Mouse (Mus musculus): Measurements from ENCODE around the gene Rufy3. TPM values are rescaled to one million over a fixed set of nuclear protein-coding genes. Genes with fewer than 3 reads are reported as not detected.

The Rufy3 gene
- total and polyA plus RNA-seq, 3 experiments: 13.6 to 22.3 (median 17.4) TPM

DNA sequence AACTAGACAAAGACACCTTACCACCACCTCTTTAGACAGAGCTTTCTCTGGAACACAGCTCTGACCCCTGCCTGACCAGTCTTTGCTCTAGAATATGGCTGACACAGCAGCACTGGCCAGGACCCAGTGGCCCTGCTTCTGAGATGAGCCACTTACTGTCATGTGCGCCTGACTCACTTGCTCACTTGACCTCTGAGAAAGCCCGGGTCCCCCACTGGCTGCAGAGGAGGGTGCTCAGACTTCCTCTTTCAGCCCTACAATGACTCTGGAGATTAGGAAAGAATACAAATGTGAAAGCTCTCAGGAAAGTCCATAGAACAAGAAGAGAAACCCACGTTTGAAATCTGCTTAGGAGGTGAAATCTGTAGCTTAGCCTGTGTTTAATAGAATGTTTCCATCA is 66.0 kb downstream of the Rufy3 start (continued):
- TF ChIP-seq JUND (conservative IDR thresholded peaks at IDR 0.05; ENCODE audit: low read depth, low read length): peak; percentile 43; the same call in 1 of the 2 replicates
- peak; percentile 16; the same call in 1 of the 2 replicates for TF ChIP-seq USF2 (conservative IDR thresholded peaks at IDR 0.05; ENCODE audit: low read depth, low read length)
- TF ChIP-seq GABPA (IDR thresholded peaks at IDR 0.05; ENCODE audit: insufficient replicate concordance, low read depth, low read length): no peak
- TF ChIP-seq NRF1 (IDR thresholded peaks at IDR 0.05; ENCODE audit: low read depth, low read length): peak; percentile 47; the same call in 1 of the 2 replicates
- no peak for TF ChIP-seq ZKSCAN1 (IDR thresholded peaks at IDR 0.05; ENCODE audit: borderline replicate concordance, low read depth, low read length)
- no peak for TF ChIP-seq ZMIZ1 (IDR thresholded peaks at IDR 0.05; ENCODE audit: low read depth, low read length)
- no peak for TF ChIP-seq PAX5 (IDR thresholded peaks at IDR 0.05; ENCODE audit: low read length)
- 0 out of 2 replicates have a peak, but pooled peaks have one; percentile 27 for TF ChIP-seq MAZ (IDR thresholded peaks at IDR 0.05; ENCODE audit: low read depth, low read length)
- 0 out of 2 replicates have a peak, but pooled peaks have one; percentile 43 for TF ChIP-seq TBP (conservative IDR thresholded peaks at IDR 0.05; ENCODE audit: low read depth, low read length)

DNA sequence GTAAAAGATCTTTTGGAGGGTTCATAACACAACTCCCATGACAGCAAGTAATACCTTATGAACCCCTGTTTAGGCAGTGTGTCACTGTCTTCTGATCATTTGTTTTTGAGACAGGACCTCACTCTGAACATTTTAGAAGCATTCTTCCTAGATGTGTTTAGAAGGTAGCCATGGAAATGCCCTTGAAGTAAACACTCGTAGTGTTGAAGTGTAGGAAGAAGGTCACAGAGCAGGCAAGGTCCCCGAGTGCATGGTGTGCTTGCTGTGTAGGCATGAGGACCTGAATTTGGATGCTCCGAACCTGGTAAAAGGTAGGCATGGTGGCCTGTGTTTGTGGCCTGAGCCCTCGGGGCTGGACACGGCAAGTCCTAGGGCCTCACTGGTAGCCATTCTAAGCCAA is 66.7 kb downstream of the Rufy3 start:
- TF ChIP-seq JUND (conservative IDR thresholded peaks at IDR 0.05; ENCODE audit: low read depth, low read length) (no peak), MAX (IDR thresholded peaks at IDR 0.05; ENCODE audit: low read length) (no peak), NRF1 (IDR thresholded peaks at IDR 0.05; ENCODE audit: low read depth, low read length) (no peak), RCOR1 (conservative IDR thresholded peaks at IDR 0.05; ENCODE audit: low read depth, low read length) (no peak), ELF1 (IDR thresholded peaks at IDR 0.05; ENCODE audit: low read depth, low read length) (no peak), MAZ (IDR thresholded peaks at IDR 0.05; ENCODE audit: low read depth, low read length) (no peak), USF1 (IDR thresholded peaks at IDR 0.05; ENCODE audit: low read depth, low read length) (no peak), E2F4 (IDR thresholded peaks at IDR 0.05; ENCODE audit: insufficient replicate concordance, low read depth, low read length) (no peak), JUN (IDR thresholded peaks at IDR 0.05; ENCODE audit: insufficient read depth, low read depth, low read length) (no peak), ZMIZ1 (IDR thresholded peaks at IDR 0.05; ENCODE audit: low read depth, low read length) (no peak), CHD2 (IDR thresholded peaks at IDR 0.05; ENCODE audit: low read length) (no peak)
- Histone ChIP-seq H3K79me2 (replicated peaks; ENCODE audit: control insufficient read depth, extremely low read depth, insufficient read depth, poor library complexity, severe bottlenecking) (no peaks in the 10 kb centered on the region), H3K9me3 (replicated peaks; ENCODE audit: low read length) (no peaks in the 10 kb centered on the region), H3K9ac (ENCODE audit: insufficient read depth, low read depth) (no peak overlapping the region), H3K4me3 (replicated peaks in 1 of 3; ENCODE audit: low read depth in 2 of 3, low read length in 2 of 3, poor library complexity in 1 of 3) (no peak overlapping the region), H3K4me2 (ENCODE audit: insufficient read depth, low read depth, poor library complexity, severe bottlenecking) (no peak overlapping the region), H3K4me1 (ENCODE audit: control insufficient read depth in 1 of 2, insufficient read depth in 2 of 2) (peaks cover 12 to 42% of the 10 kb centered on the region in 2 experiments), H3K36me3 (replicated peaks in 1 of 2; ENCODE audit: control insufficient read depth in 1 of 2, insufficient read depth in 1 of 2, low read length in 1 of 2) (peaks cover 23 to 68% of the 10 kb centered on the region in 2 experiments), H3K27me3 (replicated peaks) (no peaks in the 10 kb centered on the region), H3K27ac (ENCODE audit: insufficient read depth, low read depth) (peak overlapping the region; percentile 70)
- in situ Hi-C loops (cut with MboI; ENCODE audit: low pct_ligation_motif_present, low pct_unique_long_range_greater_than_20kb, low sequenced_read_pairs) (no loop called here), dilution Hi-C loops (cut with MboI; ENCODE audit: extremely low pct_ligation_motif_present, extremely low pct_unique_long_range_greater_than_20kb, low sequenced_read_pairs) (no loop called here)
- peak; percentile 4 for DNase-seq (ENCODE audit: extremely low read depth)

GRCm38 (mm10) chr5:88632463-88632862 is 67.6 kb downstream of the Rufy3 start:
- dilution Hi-C loops (cut with MboI; ENCODE audit: extremely low pct_ligation_motif_present, extremely low pct_unique_long_range_greater_than_20kb, low sequenced_read_pairs): no loop called here
- Histone ChIP-seq H3K4me1 (ENCODE audit: control insufficient read depth in 1 of 2, insufficient read depth in 2 of 2) (peaks cover 12 to 42% of the 10 kb centered on the region in 2 experiments), H3K36me3 (replicated peaks in 1 of 2; ENCODE audit: control insufficient read depth in 1 of 2, insufficient read depth in 1 of 2, low read length in 1 of 2) (peaks cover 29 to 71% of the 10 kb centered on the region in 2 experiments), H3K9me3 (replicated peaks; ENCODE audit: low read length) (no peaks in the 10 kb centered on the region), H3K27me3 (replicated peaks) (no peaks in the 10 kb centered on the region), H3K9ac (ENCODE audit: insufficient read depth, low read depth) (no peak overlapping the region), H3K4me3 (replicated peaks in 1 of 3; ENCODE audit: low read depth in 2 of 3, low read length in 2 of 3, poor library complexity in 1 of 3) (no peak overlapping the region), H3K4me2 (ENCODE audit: insufficient read depth, low read depth, poor library complexity, severe bottlenecking) (no peak overlapping the region), H3K79me2 (replicated peaks; ENCODE audit: control insufficient read depth, extremely low read depth, insufficient read depth, poor library complexity, severe bottlenecking) (no peaks in the 10 kb centered on the region), H3K27ac (ENCODE audit: insufficient read depth, low read depth) (no peak overlapping the region)
- TF ChIP-seq MXI1 (IDR thresholded peaks at IDR 0.05; ENCODE audit: low read depth, low read length) (no peak), JUND (conservative IDR thresholded peaks at IDR 0.05; ENCODE audit: low read depth, low read length) (no peak), POLR2A (IDR thresholded peaks at IDR 0.05; ENCODE audit: low read depth, low read length) (no peak), CHD2 (IDR thresholded peaks at IDR 0.05; ENCODE audit: low read length) (no peak), GABPA (IDR thresholded peaks at IDR 0.05; ENCODE audit: insufficient replicate concordance, low read depth, low read length) (no peak), IRF4 (IDR thresholded peaks at IDR 0.05; ENCODE audit: low read depth, low read length) (no peak), SIN3A (IDR thresholded peaks at IDR 0.05; ENCODE audit: low read length) (no peak)
- DNase-seq (ENCODE audit: extremely low read depth): no peak
- in situ Hi-C loops (cut with MboI; ENCODE audit: low pct_ligation_motif_present, low pct_unique_long_range_greater_than_20kb, low sequenced_read_pairs): no loop called here

All from CH12.LX (cell line).